Mouse (Mus musculus): ENCODE data around the gene Vmn1r88. TPM values are rescaled to one million over a fixed set of nuclear protein-coding genes. Genes with fewer than 3 reads are reported as not detected.

Gene Vmn1r88
- 0.13 TPM for polyA plus RNA-seq (2017; shearing (Covaris generic))

GRCm38 (mm10) chr7:13159268-13159667 is at the start of gene Vmn1r88:
TSS of gene Vmn1r88 (plus strand) at chr7:13159568.

GRCm38 (mm10) chr7:13119817-13120216 is 39.6 kb upstream of the Vmn1r88 start, which contains the start of gene Vmn1r86:
TSS of gene Vmn1r86 (minus strand) at chr7:13119917.

GRCm38 (mm10) chr7:13140057-13140456 is 19.3 kb upstream of the Vmn1r88 start, which contains the start of gene Vmn1r87:
TSS of gene Vmn1r87 (minus strand) at chr7:13140157.

GRCm38 (mm10) chr7:13212720-13213119 is 53.4 kb downstream of the Vmn1r88 start, which contains the start of gene Vmn1r89:
TSS of gene Vmn1r89 (plus strand) at chr7:13213020.

Other genes with a start within 250 kb of the Vmn1r88 start
- 1,064 TPM for gene Rps5, start 237.3 kb upstream of the Vmn1r88 start, polyA plus RNA-seq (2017; shearing (Covaris generic))
- gene Rnf225, start 232.2 kb upstream of the Vmn1r88 start, polyA plus RNA-seq (2017; shearing (Covaris generic)), result 0.16 TPM
- gene Zfp324, start 193.7 kb upstream of the Vmn1r88 start, polyA plus RNA-seq (2017; shearing (Covaris generic)), result 1.0 TPM
- gene Zfp446, start 181.7 kb upstream of the Vmn1r88 start, polyA plus RNA-seq (2017; shearing (Covaris generic)), result 4.5 TPM
- gene Slc27a5, start 161.4 kb upstream of the Vmn1r88 start, polyA plus RNA-seq (2017; shearing (Covaris generic)), result 0.96 TPM
- gene Trim28, start 160.5 kb upstream of the Vmn1r88 start, polyA plus RNA-seq (2017; shearing (Covaris generic)), result 88.3 TPM
- gene Zbtb45, start 149.5 kb upstream of the Vmn1r88 start, polyA plus RNA-seq (2017; shearing (Covaris generic)), result 5.0 TPM
- 170 TPM for gene Chmp2a, start 124.8 kb upstream of the Vmn1r88 start, polyA plus RNA-seq (2017; shearing (Covaris generic))
- gene Ube2m, start 121.3 kb upstream of the Vmn1r88 start, polyA plus RNA-seq (2017; shearing (Covaris generic)), result 140 TPM
- gene Mzf1, start 104.8 kb upstream of the Vmn1r88 start, polyA plus RNA-seq (2017; shearing (Covaris generic)), result 0.67 TPM
- 0.06 TPM for gene Vmn1r85, start 64.4 kb upstream of the Vmn1r88 start, polyA plus RNA-seq (2017; shearing (Covaris generic))
- gene Vmn1r86, start 39.7 kb upstream of the Vmn1r88 start, polyA plus RNA-seq (2017; shearing (Covaris generic)), result 0.06 TPM
- not detected for gene Vmn1r87, start 19.4 kb upstream of the Vmn1r88 start, polyA plus RNA-seq (2017; shearing (Covaris generic))
- gene Vmn1r89, start 53.5 kb downstream of the Vmn1r88 start, polyA plus RNA-seq (2017; shearing (Covaris generic)), result not detected
- 14.0 TPM for gene Lig1, start 117.7 kb downstream of the Vmn1r88 start, polyA plus RNA-seq (2017; shearing (Covaris generic))
- 1.6 TPM for gene Zswim9, start 119.2 kb downstream of the Vmn1r88 start, polyA plus RNA-seq (2017; shearing (Covaris generic))
- gene Pla2g4c, start 165.1 kb downstream of the Vmn1r88 start, polyA plus RNA-seq (2017; shearing (Covaris generic)), result 0.20 TPM
- not detected for gene Cabp5, start 238.6 kb downstream of the Vmn1r88 start, polyA plus RNA-seq (2017; shearing (Covaris generic))

All from effector memory CD4-positive, alpha-beta T cell, adult 7 months (primary cell).